Mouse (Mus musculus) MEL (cell line): ENCODE results near the gene Hoxb2. TPM values are rescaled to one million over a fixed set of nuclear protein-coding genes. Genes with fewer than 3 reads are reported as not detected.

Experiments used
- DNase-seq: peaks from one replicate; pipeline ENCODE4 v3.0.0; 2011; ENCODE audit warnings: low read depth, low spot score
- H3K27ac ChIP-seq: 2 replicates; pipeline ENCODE4 v1.5.1; 2012; ENCODE audit warnings: low read depth, mild to moderate bottlenecking, control low read depth, low read length, moderate library complexity; ENCODE audit not compliant: control insufficient read depth
- H3K27me3 ChIP-seq, 2 experiments: fragments of 150-350 bp in 1 of 2; sonication (generic) in 1 of 2; 2 replicates each; pipeline ENCODE4 v1.6.1; 2012; ENCODE audit warnings: low read length in 2 of 2, mild to moderate bottlenecking in 2 of 2, improper control_type of control experiment in 1 of 2, moderate library complexity in 1 of 2; ENCODE audit not compliant: insufficient read depth in 2 of 2, control insufficient read depth in 1 of 2
- H3K36me3 ChIP-seq, 2 experiments: 2 replicates each; pipeline ENCODE4 v1.6.1; 2012 to 2014; ENCODE audit warnings: low read length in 2 of 2, improper control_type of control experiment in 1 of 2, inconsistent platforms in 1 of 2, mild to moderate bottlenecking in 1 of 2; ENCODE audit not compliant: insufficient read depth in 2 of 2, control insufficient read depth in 1 of 2
- H3K4me1 ChIP-seq, 2 experiments: fragments of 150-350 bp in 1 of 2; sonication (generic) in 1 of 2; 2 replicates each; pipeline ENCODE4 v1.6.1; 2012; ENCODE audit warnings: low read length in 2 of 2, improper control_type of control experiment in 1 of 2, mild to moderate bottlenecking in 1 of 2; ENCODE audit not compliant: insufficient read depth in 2 of 2, control insufficient read depth in 1 of 2
- H3K4me3 ChIP-seq, 2 experiments: fragments of 150-350 bp in 1 of 2; sonication (generic) in 1 of 2; 2 replicates each; pipeline ENCODE4 v1.5.1; 2012; ENCODE audit warnings: low read depth in 2 of 2, low read length in 2 of 2, mild to moderate bottlenecking in 2 of 2, moderate library complexity in 2 of 2, control low read depth in 1 of 2, improper control_type of control experiment in 1 of 2; ENCODE audit not compliant: control insufficient read depth in 1 of 2, insufficient read depth in 1 of 2
- H3K79me2 ChIP-seq: 2 replicates; pipeline ENCODE4 v1.6.1; 2012; ENCODE audit warnings: mild to moderate bottlenecking, low read length, moderate library complexity; ENCODE audit not compliant: control insufficient read depth, poor library complexity, insufficient read depth
- H3K9ac ChIP-seq: 2 replicates; pipeline ENCODE4 v1.6.1; 2012; ENCODE audit warnings: low read depth, mild to moderate bottlenecking, control low read depth, low read length, moderate library complexity; ENCODE audit not compliant: control insufficient read depth, poor library complexity, severe bottlenecking
- H3K9me3 ChIP-seq: fragments of 150-350 bp; sonication (generic); replicated peaks from 2 replicates; pipeline ENCODE4 v1.6.1; 2012; ENCODE audit warnings: mild to moderate bottlenecking, low read length, improper control_type of control experiment, moderate library complexity; ENCODE audit not compliant: insufficient read depth
- BHLHE40 ChIP-seq: IDR thresholded peaks from 2 replicates; pipeline ENCODE4 v1.6.1; 2012; ENCODE audit warnings: low read depth, mild to moderate bottlenecking, inconsistent platforms, low read length, improper control_type of control experiment, borderline replicate concordance
- CHD2 ChIP-seq: IDR thresholded peaks from 2 replicates; pipeline ENCODE4 v1.6.1; 2011; ENCODE audit warnings: low read length, improper control_type of control experiment
- CTCF ChIP-seq, 3 experiments: IDR thresholded peaks in 2 of 3; conservative IDR thresholded peaks in 1 of 3; 2 replicates each; pipeline ENCODE4 v1.5.1; 2011 to 2012; ENCODE audit warnings: low read length in 3 of 3, low read depth in 2 of 3, mild to moderate bottlenecking in 2 of 3, improper control_type of control experiment in 1 of 3, inconsistent platforms in 1 of 3, mixed read lengths in 1 of 3, moderate library complexity in 1 of 3; ENCODE audit not compliant: control insufficient read depth in 1 of 3, insufficient read depth in 1 of 3, poor library complexity in 1 of 3, severe bottlenecking in 1 of 3
- EP300 ChIP-seq, 2 experiments: IDR thresholded peaks; 2 replicates each; pipeline ENCODE4 v1.6.1; 2011; ENCODE audit warnings: improper control_type of control experiment in 2 of 2, low read length in 2 of 2, low read depth in 1 of 2, mild to moderate bottlenecking in 1 of 2
- ETS1 ChIP-seq: IDR thresholded peaks from 2 replicates; pipeline ENCODE4 v1.6.1; 2012; ENCODE audit warnings: low read depth, mild to moderate bottlenecking, inconsistent platforms, low read length, improper control_type of control experiment, moderate library complexity
- GABPA ChIP-seq: IDR thresholded peaks from 2 replicates; pipeline ENCODE4 v1.6.1; 2012; ENCODE audit warnings: low read depth, mild to moderate bottlenecking, inconsistent platforms, low read length, improper control_type of control experiment, moderate library complexity
- JUND ChIP-seq: IDR thresholded peaks from 2 replicates; pipeline ENCODE4 v1.6.1; 2011; ENCODE audit warnings: low read depth, mild to moderate bottlenecking, improper control_type of control experiment, low read length
- MAFK ChIP-seq: IDR thresholded peaks from 2 replicates; pipeline ENCODE4 v1.6.1; 2011; ENCODE audit warnings: low read depth, mild to moderate bottlenecking, low read length, improper control_type of control experiment, borderline replicate concordance
- MAZ ChIP-seq: IDR thresholded peaks from 2 replicates; pipeline ENCODE4 v1.6.1; 2012; ENCODE audit warnings: low read depth, mild to moderate bottlenecking, inconsistent platforms, low read length, improper control_type of control experiment
- MEF2A ChIP-seq: IDR thresholded peaks from 2 replicates; pipeline ENCODE4 v1.6.1; 2014; ENCODE audit warnings: low read depth, mild to moderate bottlenecking, inconsistent platforms, low read length, improper control_type of control experiment; ENCODE audit not compliant: poor library complexity, insufficient replicate concordance, severe bottlenecking; ENCODE audit errors: extremely low read depth
- MXI1 ChIP-seq: IDR thresholded peaks from 2 replicates; pipeline ENCODE4 v1.6.1; 2011; ENCODE audit warnings: mild to moderate bottlenecking, low read depth, low read length, improper control_type of control experiment
- NELFE ChIP-seq: IDR thresholded peaks from 2 replicates; pipeline ENCODE4 v1.6.1; 2011; ENCODE audit warnings: low read depth, low read length, improper control_type of control experiment
- POLR2A ChIP-seq, 2 experiments: IDR thresholded peaks; 2 replicates each; pipeline ENCODE4 v1.6.1; 2011 to 2012; ENCODE audit warnings: low read length in 2 of 2, mild to moderate bottlenecking in 2 of 2, control low read depth in 1 of 2, improper control_type of control experiment in 1 of 2, low read depth in 1 of 2, moderate library complexity in 1 of 2; ENCODE audit not compliant: control insufficient read depth in 1 of 2, insufficient read depth in 1 of 2, poor library complexity in 1 of 2
- POLR2AphosphoS2 ChIP-seq: IDR thresholded peaks from 2 replicates; pipeline ENCODE4 v1.6.1; 2011; ENCODE audit warnings: low read length, improper control_type of control experiment
- POLR2AphosphoS5 ChIP-seq: IDR thresholded peaks from 2 replicates; pipeline ENCODE4 v1.6.1; 2012; ENCODE audit warnings: low read depth, borderline replicate concordance, mild to moderate bottlenecking, inconsistent platforms, low read length, moderate library complexity, mixed read lengths
- RCOR1 ChIP-seq: IDR thresholded peaks from 2 replicates; pipeline ENCODE4 v1.6.1; 2012; ENCODE audit warnings: low read depth, mild to moderate bottlenecking, inconsistent platforms, low read length, improper control_type of control experiment
- TAL1 ChIP-seq: IDR thresholded peaks from 2 replicates; pipeline ENCODE4 v1.6.1; 2012; ENCODE audit warnings: mild to moderate bottlenecking, inconsistent platforms, low read length, moderate library complexity, mixed read lengths
- TBP ChIP-seq: IDR thresholded peaks from 2 replicates; pipeline ENCODE4 v1.8.0; 2011; ENCODE audit warnings: low read depth, low read length, improper control_type of control experiment
- UBTF ChIP-seq: IDR thresholded peaks from 2 replicates; pipeline ENCODE4 v1.6.1; 2012; ENCODE audit warnings: low read depth, mild to moderate bottlenecking, inconsistent platforms, low read length, improper control_type of control experiment, moderate library complexity, borderline replicate concordance; ENCODE audit not compliant: insufficient read depth
- USF1 ChIP-seq: IDR thresholded peaks from 2 replicates; pipeline ENCODE4 v1.6.1; 2014; ENCODE audit warnings: low read depth, mild to moderate bottlenecking, inconsistent platforms, low read length, improper control_type of control experiment, moderate library complexity
- USF2 ChIP-seq, 2 experiments: IDR thresholded peaks; 2 replicates each; pipeline ENCODE4 v1.6.1; 2011 to 2012; ENCODE audit warnings: improper control_type of control experiment in 2 of 2, low read length in 2 of 2, borderline replicate concordance in 1 of 2, inconsistent platforms in 1 of 2, low read depth in 1 of 2, mild to moderate bottlenecking in 1 of 2; ENCODE audit not compliant: insufficient read depth in 1 of 2
- ZC3H11A ChIP-seq: IDR thresholded peaks from 2 replicates; pipeline ENCODE4 v1.6.1; 2012; ENCODE audit warnings: low read depth, mild to moderate bottlenecking, inconsistent platforms, low read length, improper control_type of control experiment
- ZNF384 ChIP-seq: IDR thresholded peaks from 2 replicates; pipeline ENCODE4 v1.6.1; 2012; ENCODE audit warnings: low read depth, mild to moderate bottlenecking, inconsistent platforms, low read length, improper control_type of control experiment
- polyA plus RNA-seq, 2 experiments: library from polyadenylated mRNA; stranded (reverse) in 1 of 2; unstranded in 1 of 2; fragments of >175 nt in 1 of 2; fragments of >200 nt in 1 of 2; gene quantifications; 2 replicates each; pipeline versions ENCODE4 v1.2.1 to v1.2.4; 2012; ENCODE audit warnings: low replicate concordance in 2 of 2, low read depth in 1 of 2; ENCODE audit not compliant: insufficient read length in 2 of 2, insufficient read depth in 1 of 2, missing spikeins in 1 of 2
- total RNA-seq: library from RNA; depleted of rRNA; stranded (reverse); fragments of 300-350 nt; gene quantifications from 2 replicates; pipeline ENCODE4 v1.2.3, GENCODE M21; 2012

Gene Hoxb2
- total and polyA plus RNA-seq, 3 experiments, result not detected

DNA sequence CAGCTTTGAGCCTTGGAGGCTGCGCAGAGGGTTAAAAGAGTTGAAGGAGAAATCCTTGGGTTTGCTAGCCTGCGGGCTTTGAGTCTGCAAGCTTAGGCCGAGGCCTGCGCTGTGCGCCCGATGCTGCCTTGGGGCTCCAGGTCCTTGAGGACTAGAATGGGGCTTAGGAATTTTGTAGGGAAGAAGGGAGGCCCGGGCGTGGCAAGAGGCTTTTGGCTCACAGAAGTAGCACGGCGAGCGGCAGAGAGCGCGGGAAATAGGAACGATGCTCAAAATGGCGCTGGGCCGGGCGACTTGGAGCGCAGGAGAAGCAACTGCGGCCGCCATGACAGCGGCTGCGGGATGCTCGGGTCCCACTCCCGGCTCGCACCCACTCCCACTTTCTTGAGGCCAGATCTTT lies 4.1 kb downstream of the Hoxb2 start:
- Histone ChIP-seq H3K36me3 (no peaks in the 10 kb centered on the region), H3K79me2 (no peaks in the 10 kb centered on the region), H3K9me3 (no peaks in the 10 kb centered on the region), H3K27ac (no peak overlapping the region), H3K9ac (no peak overlapping the region), H3K4me3 (no peak overlapping the region), H3K4me1 (no peaks in the 10 kb centered on the region), H3K27me3 (peaks cover 4 to 6% of the 10 kb centered on the region in 2 experiments; a peak in 3 of 4 replicates)
- TF ChIP-seq USF1 (no peak), TBP (no peak), ZNF384 (no peak), JUND (no peak), POLR2AphosphoS2 (no peak), USF2 (IDR thresholded peaks at IDR 0.05; ENCODE audit: borderline replicate concordance in 1 of 2, insufficient read depth in 1 of 2, low read depth in 1 of 2, low read length in 2 of 2) (no peak)
- no peak for DNase-seq

DNA sequence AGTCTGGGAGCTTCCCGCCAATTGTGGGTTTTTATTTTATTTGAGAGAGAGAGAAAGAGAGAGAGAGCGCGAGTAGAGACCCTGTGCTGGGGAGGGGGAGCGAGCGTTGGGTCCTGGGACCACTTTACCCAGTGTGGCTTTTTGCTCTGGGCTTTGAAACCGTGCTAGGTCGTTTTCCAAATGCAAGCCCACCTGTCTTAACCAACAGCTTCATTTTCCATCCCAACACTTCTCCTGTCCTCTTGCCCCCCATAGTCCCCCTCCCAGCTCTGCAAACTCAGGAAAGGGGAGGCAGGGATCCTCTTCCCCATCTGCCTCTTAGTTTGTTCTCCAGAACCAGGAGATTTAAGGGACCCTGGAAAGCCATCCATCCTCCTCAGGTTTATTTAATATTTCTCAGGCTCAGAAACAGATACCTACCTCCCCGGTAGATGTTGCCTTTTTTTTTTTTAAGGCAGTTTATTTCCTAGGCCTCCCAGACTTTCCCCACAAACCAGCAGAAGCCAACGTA lies 4.5 kb downstream of the Hoxb2 start:
- Histone ChIP-seq H3K4me1 (no peaks in the 10 kb centered on the region), H3K4me3 (no peak overlapping the region), H3K9ac (no peak overlapping the region), H3K9me3 (no peaks in the 10 kb centered on the region), H3K27ac (no peak overlapping the region), H3K79me2 (no peaks in the 10 kb centered on the region), H3K27me3 (peaks cover 4 to 6% of the 10 kb centered on the region in 2 experiments), H3K36me3 (no peaks in the 10 kb centered on the region)
- no peak for TF ChIP-seq CTCF (IDR thresholded peaks at IDR 0.05 in 2 of 3, conservative IDR thresholded peaks at IDR 0.05 in 1 of 3; ENCODE audit: control insufficient read depth in 1 of 3, insufficient read depth in 1 of 3, low read depth in 2 of 3, low read length in 3 of 3, poor library complexity in 1 of 3, severe bottlenecking in 1 of 3)
- TF ChIP-seq GABPA, result no peak
- TF ChIP-seq MXI1, result no peak
- no peak for DNase-seq

DNA sequence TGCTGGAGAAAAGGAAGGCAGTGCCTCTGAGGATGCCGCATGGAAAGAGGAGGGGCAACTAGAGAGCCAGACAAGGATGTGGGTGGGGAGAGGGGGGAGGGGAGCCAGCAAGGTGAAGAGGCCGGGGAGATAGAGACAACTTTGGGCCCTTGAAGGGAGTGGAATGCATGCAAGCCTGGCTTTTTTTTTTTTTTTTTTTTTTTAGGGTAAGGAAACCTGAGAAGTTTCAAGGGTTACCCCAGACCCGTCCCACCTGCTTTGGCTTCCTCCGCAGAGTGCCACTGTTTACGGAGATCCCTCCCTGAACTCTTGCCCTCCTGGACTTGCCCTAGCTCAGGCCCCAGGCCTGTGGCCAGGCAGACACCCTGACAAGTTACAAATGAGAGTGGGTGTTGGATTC lies 13.5 kb downstream of the Hoxb2 start:
- Histone ChIP-seq H3K9me3 (no peaks in the 10 kb centered on the region), H3K4me3 (no peak overlapping the region), H3K27me3 (peaks cover 2 to 9% of the 10 kb centered on the region in 2 experiments; a peak in 3 of 4 replicates), H3K9ac (no peak overlapping the region), H3K36me3 (no peaks in the 10 kb centered on the region), H3K27ac (no peak overlapping the region), H3K79me2 (no peaks in the 10 kb centered on the region), H3K4me1 (no peaks in the 10 kb centered on the region)
- TF ChIP-seq BHLHE40, result no peak
- TF ChIP-seq EP300 (IDR thresholded peaks at IDR 0.05; ENCODE audit: low read depth in 1 of 2, low read length in 2 of 2), result no peak
- no peak for TF ChIP-seq NELFE
- TF ChIP-seq POLR2AphosphoS5, result no peak
- TF ChIP-seq ZC3H11A, result no peak
- no peak for TF ChIP-seq TBP
- TF ChIP-seq MXI1, result no peak
- no peak for TF ChIP-seq MAZ
- no peak for TF ChIP-seq MAFK
- no peak for TF ChIP-seq UBTF
- TF ChIP-seq POLR2A (IDR thresholded peaks at IDR 0.05; ENCODE audit: control insufficient read depth in 1 of 2, insufficient read depth in 1 of 2, low read depth in 1 of 2, low read length in 2 of 2, poor library complexity in 1 of 2), result no peak
- TF ChIP-seq USF1, result no peak
- TF ChIP-seq TAL1, result no peak
- TF ChIP-seq JUND, result no peak
- no peak for TF ChIP-seq RCOR1
- TF ChIP-seq ETS1, result no peak
- no peak for TF ChIP-seq CHD2
- no peak for TF ChIP-seq MEF2A
- no peak for DNase-seq
